Mouse (Mus musculus) left cerebral cortex, postnatal 4 days (tissue): ENCODE data around the gene Gdf10. TPM values are rescaled to one million over a fixed set of nuclear protein-coding genes. Genes with fewer than 3 reads are reported as not detected.

Experiments used
- total RNA-seq, 2 experiments: library from RNA; stranded (reverse); gene quantifications; 2 replicates each; pipeline ENCODE4 v1.2.3; 2021

Gdf10 gene
- total RNA-seq, 2 experiments from 2014 or later = 7.7 to 9.2 TPM

Other genes with a start within 250 kb of the Gdf10 start
- not detected for gene Gdf2, start 17.5 kb downstream of the Gdf10 start, total RNA-seq
- gene Rbp3, start 30.4 kb downstream of the Gdf10 start, total RNA-seq = under 1 TPM in 1 of 2 experiments, not detected in 1; 0.08 TPM
- 1 to 10 TPM; 2.3 to 2.9 TPM for gene Zfp488, start 55.2 kb downstream of the Gdf10 start, total RNA-seq
- gene Gm30083, start 91.6 kb downstream of the Gdf10 start, total RNA-seq = not detected
- gene Gm5460, start 93.2 kb downstream of the Gdf10 start, total RNA-seq = not detected
- not detected for gene Antxrl, start 129.1 kb downstream of the Gdf10 start, total RNA-seq
- under 1 TPM; 0.42 to 0.52 TPM for gene Anxa8, start 162.4 kb downstream of the Gdf10 start, total RNA-seq
- gene A630023A22Rik, start 179.2 kb downstream of the Gdf10 start, total RNA-seq = not detected
- under 1 TPM in 1 of 2 experiments, not detected in 1; 0.16 TPM for gene Npy4r, start 228.9 kb downstream of the Gdf10 start, total RNA-seq